ENCODE assay signal across 16 mouse cellular contexts in genomic region chr3:17327706-17328105, GRCm38 (mm10).
DNase-seq lines count a peak whose midpoint lies in the region; ATAC-seq and TF ChIP-seq lines count a peak whose summit lies in the region.
"Had no signal": no experiment of that assay in that cellular context is flagged by ENCODE, and none has a peak within 500 bp of the region (broad histone marks: within the 10 kb centered on the region; RNA-seq: fewer than 3 reads in every experiment).

No protein-coding gene starts in this region.

- TF ChIP-seq POLR2A in brain, embryonic 14.5 days (IDR thresholded peaks at IDR 0.05; ENCODE audit: borderline replicate concordance, extremely low read depth, insufficient read depth, insufficient read length, poor library complexity, severe bottlenecking) = no peak

- H3K27ac ChIP-seq in forebrain, embryonic 16.5 days (ENCODE audit: low read length) = peak overlapping the region; percentile 58
- H3K27ac ChIP-seq in hindbrain, postnatal 0 days = peak overlapping the region; percentile 73
- H3K27ac ChIP-seq in neural tube, embryonic 12.5 days = peak overlapping the region; percentile 22; the same call in 1 of the 2 replicates
- H3K27ac ChIP-seq: embryonic facial prominence, embryonic 15.5 days; lung, embryonic 15.5 days had no signal

- H3K4me1 ChIP-seq in forebrain, embryonic 16.5 days (replicated peaks; ENCODE audit: control insufficient read depth, insufficient read depth, low read length) = no peaks in the 10 kb centered on the region; the same call in 1 of the 2 replicates
- no peaks in the 10 kb centered on the region for H3K4me1 ChIP-seq in hindbrain, postnatal 0 days (ENCODE audit: insufficient read depth, low read length)
- peaks cover 3% of the 10 kb centered on the region for H3K4me1 ChIP-seq in neural tube, embryonic 12.5 days
- H3K4me1 ChIP-seq: embryonic facial prominence, embryonic 15.5 days; heart, embryonic 12.5 days; lung, embryonic 15.5 days had no signal

- WGBS in forebrain, embryonic 16.5 days = 65% methylated on average over 4 of the region's 4 CpGs
- 63% methylated on average over 4 of the region's 4 CpGs for WGBS in hindbrain, postnatal 0 days
- 71% methylated on average over 4 of the region's 4 CpGs for WGBS in neural tube, embryonic 12.5 days

- no peaks in the 10 kb centered on the region for H3K36me3 ChIP-seq in forebrain, embryonic 16.5 days (ENCODE audit: control insufficient read depth, insufficient read depth)
- no peaks in the 10 kb centered on the region for H3K36me3 ChIP-seq in hindbrain, postnatal 0 days (ENCODE audit: insufficient read depth, low read length)
- no peaks in the 10 kb centered on the region for H3K36me3 ChIP-seq in neural tube, embryonic 12.5 days
- H3K36me3 ChIP-seq: embryonic facial prominence, embryonic 15.5 days; heart, embryonic 12.5 days; lung, embryonic 15.5 days had no signal

- no peak overlapping the region for H3K9ac ChIP-seq in forebrain, embryonic 16.5 days (replicated peaks; ENCODE audit: low read depth, low read length)
- no peak overlapping the region; the same call in 1 of the 2 replicates for H3K9ac ChIP-seq in hindbrain, postnatal 0 days (replicated peaks; ENCODE audit: low read length)
- no peak overlapping the region for H3K9ac ChIP-seq in neural tube, embryonic 12.5 days
- H3K9ac ChIP-seq: embryonic facial prominence, embryonic 15.5 days; heart, embryonic 12.5 days; lung, embryonic 15.5 days had no signal

- H3K27me3 ChIP-seq in forebrain, embryonic 16.5 days (replicated peaks; ENCODE audit: control insufficient read depth, insufficient read depth, low read length) = no peaks in the 10 kb centered on the region
- no peaks in the 10 kb centered on the region for H3K27me3 ChIP-seq in hindbrain, postnatal 0 days (ENCODE audit: insufficient read depth, low read length)
- H3K27me3 ChIP-seq in neural tube, embryonic 12.5 days (replicated peaks) = no peaks in the 10 kb centered on the region
- H3K27me3 ChIP-seq: embryonic facial prominence, embryonic 15.5 days; heart, embryonic 12.5 days; lung, embryonic 15.5 days had no signal

- ATAC-seq in forebrain, embryonic 16.5 days = 0 out of 2 replicates have a peak, but pooled peaks have one; percentile 16
- no peak for ATAC-seq in hindbrain, postnatal 0 days
- ATAC-seq in neural tube, embryonic 12.5 days (ENCODE audit: low FRiP score, low read depth) = peak; percentile 42; the same call in 1 of the 2 replicates
- ATAC-seq: activated CD4-positive, CD25-positive, alpha-beta regulatory T cell, adult 4 months had no signal

- TF ChIP-seq CTCF in brain, embryonic 14.5 days (IDR thresholded peaks at IDR 0.05; ENCODE audit: borderline replicate concordance, extremely low read depth, insufficient read depth, insufficient read length) = no peak
- no peak for TF ChIP-seq CTCF in hindbrain, postnatal 0 days (IDR thresholded peaks at IDR 0.05; ENCODE audit: low read depth)

- H3K9me3 ChIP-seq in forebrain, embryonic 16.5 days (ENCODE audit: control insufficient read depth, low read length) = no peaks in the 10 kb centered on the region
- H3K9me3 ChIP-seq in hindbrain, postnatal 0 days (ENCODE audit: low read length) = no peaks in the 10 kb centered on the region
- no peaks in the 10 kb centered on the region for H3K9me3 ChIP-seq in neural tube, embryonic 12.5 days
- H3K9me3 ChIP-seq: embryonic facial prominence, embryonic 15.5 days; heart, embryonic 12.5 days; lung, embryonic 15.5 days had no signal

- peak; percentile 69 for DNase-seq in brain, embryonic 14.5 days (ENCODE audit: low read depth)
- DNase-seq in hindbrain, postnatal 0 days (ENCODE audit: low spot score) = no peak
- DNase-seq in kidney, adult 11 months = no peak
- DNase-seq in thymus, postnatal 14 days = no peak
- DNase-seq in kidney, adult 18-20 months = no peak
- DNase-seq: gastrocnemius, postnatal 25 days; kidney, adult 8-10 months; kidney, postnatal 36 days had no signal

- no peak overlapping the region for H3K4me3 ChIP-seq in forebrain, embryonic 16.5 days (replicated peaks; ENCODE audit: low read length)
- no peak overlapping the region for H3K4me3 ChIP-seq in hindbrain, postnatal 0 days (ENCODE audit: low read length)
- no peak overlapping the region for H3K4me3 ChIP-seq in neural tube, embryonic 12.5 days
- H3K4me3 ChIP-seq: embryonic facial prominence, embryonic 15.5 days; heart, embryonic 12.5 days; lung, embryonic 15.5 days; myocyte had no signal

- no peak overlapping the region for H3K4me2 ChIP-seq in forebrain, embryonic 16.5 days (ENCODE audit: low read length)
- H3K4me2 ChIP-seq in hindbrain, postnatal 0 days (ENCODE audit: low read depth, low read length) = peak overlapping the region; percentile 13; the same call in 1 of the 2 replicates
- no peak overlapping the region for H3K4me2 ChIP-seq in neural tube, embryonic 12.5 days (replicated peaks)
- H3K4me2 ChIP-seq: embryonic facial prominence, embryonic 15.5 days; heart, embryonic 12.5 days; liver, embryonic 11.5 days; lung, embryonic 15.5 days had no signal

Comparison
In these comparisons a context has a peak if more than half of its experiments do, and no peak if none do; other contexts are left out.
1. H3K27ac ChIP-seq: peak in every context shown above with its lines; median percentile 73 in hindbrain, postnatal 0 days; 58 in forebrain, embryonic 16.5 days; 22 in neural tube, embryonic 12.5 days.